Comparison of ENCODE assay signal across 16 mouse cellular contexts in the genomic region with DNA sequence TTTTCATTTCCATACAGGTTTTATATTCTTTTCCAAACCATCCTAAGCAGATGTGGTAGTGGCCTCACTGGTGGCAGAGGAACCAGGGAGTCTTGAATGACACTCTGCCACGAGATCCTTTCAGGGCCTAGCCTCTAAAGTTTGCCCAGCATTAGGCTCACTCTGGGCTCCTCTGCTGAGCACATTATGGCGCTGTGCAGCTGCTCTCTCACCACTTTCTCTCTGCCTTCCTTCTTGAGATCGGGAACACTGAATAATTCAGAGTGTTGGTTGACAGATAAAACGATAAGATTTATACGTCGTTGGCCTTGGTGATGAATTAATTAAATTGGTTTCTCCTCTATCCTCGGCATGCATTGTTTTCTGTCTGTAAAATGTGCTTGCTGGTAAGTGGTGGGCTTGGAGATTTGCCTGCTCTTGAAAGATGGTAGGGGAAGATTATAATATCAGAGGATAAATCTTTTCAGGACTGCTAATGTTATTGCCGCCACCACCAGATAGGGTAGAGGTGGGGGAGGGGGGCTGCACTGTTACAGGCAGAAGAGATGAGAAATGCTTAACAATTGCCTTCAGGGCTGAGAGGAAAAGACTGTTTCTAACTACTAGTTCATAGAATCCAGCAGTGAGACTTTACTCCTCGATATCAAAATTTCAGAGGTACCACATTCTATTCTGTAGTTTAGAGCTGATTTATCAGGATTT.
DNase-seq lines count a peak whose midpoint lies in the region; ATAC-seq lines count a peak whose summit lies in the region.
"Had no signal": no experiment of that assay in that cellular context is flagged by ENCODE, and none has a peak within 500 bp of the region (broad histone marks: within the 10 kb centered on the region; RNA-seq: fewer than 3 reads in every experiment).

No protein-coding gene starts in this region.

- ATAC-seq in cerebellum, adult (ENCODE audit: insufficient number of reproducible peaks, low FRiP score, low TSS enrichment), result no peak
- no peak; the same call in 1 of the 2 replicates for ATAC-seq in neural tube, embryonic 12.5 days (ENCODE audit: low FRiP score, low read depth)
- no peak for ATAC-seq in midbrain, embryonic 14.5 days (ENCODE audit: low FRiP score, low TSS enrichment)

- no peak overlapping the region for H3K4me3 ChIP-seq in neural tube, embryonic 12.5 days
- 0 out of 2 replicates have a peak overlapping the region, but pooled peaks have one; percentile 9 for H3K4me3 ChIP-seq in midbrain, embryonic 14.5 days (replicated peaks; ENCODE audit: low read depth, low read length)

- H3K9me3 ChIP-seq in neural tube, embryonic 12.5 days, result no peaks in the 10 kb centered on the region
- no peaks in the 10 kb centered on the region for H3K9me3 ChIP-seq in midbrain, embryonic 14.5 days (ENCODE audit: control insufficient read depth, low read length)

- peak; percentile 25 to 26 for DNase-seq in cerebellum, postnatal 10 days
- DNase-seq in neural tube, embryonic 10.5 days (ENCODE audit: extremely low spot score, low spot score), result no peak
- peak; percentile 55 for DNase-seq in midbrain, embryonic 14.5 days
- no peak for DNase-seq in layer of hippocampus, adult 9-11 months
- DNase-seq in gastrocnemius, postnatal 14 days, result no peak
- no peak for DNase-seq in frontal cortex, postnatal 10 days (ENCODE audit: low spot score in 2 of 2)
- DNase-seq: adrenal gland, adult 2 months; cerebellum, adult 9-11 months; gastrocnemius, postnatal 25 days; kidney, adult 2 months; kidney, postnatal 36 days; lung, postnatal 14 days; thymus, adult 18-20 months had no signal

- no peaks in the 10 kb centered on the region for H3K36me3 ChIP-seq in neural tube, embryonic 12.5 days
- no peaks in the 10 kb centered on the region for H3K36me3 ChIP-seq in midbrain, embryonic 14.5 days (ENCODE audit: control insufficient read depth, insufficient read depth, low read length)

- intact Hi-C loops in gastrocnemius, postnatal 14 days (cut with DNase I; ENCODE audit: low total_unique reads), result no loop called here

- H3K4me1 ChIP-seq in neural tube, embryonic 12.5 days, result peaks cover 18% of the 10 kb centered on the region; the same call in 1 of the 2 replicates
- peaks cover 34% of the 10 kb centered on the region for H3K4me1 ChIP-seq in midbrain, embryonic 14.5 days (ENCODE audit: control insufficient read depth, insufficient read depth, low read length)

- WGBS in neural tube, embryonic 12.5 days, result 48% methylated on average over 9 of the region's 9 CpGs
- WGBS in midbrain, embryonic 14.5 days, result 30% methylated on average over 9 of the region's 9 CpGs

- H3K9ac ChIP-seq in neural tube, embryonic 12.5 days, result no peak overlapping the region
- H3K9ac ChIP-seq in midbrain, embryonic 14.5 days (replicated peaks; ENCODE audit: low read length), result no peak overlapping the region

- peak overlapping the region; percentile 37 for H3K4me2 ChIP-seq in neural tube, embryonic 12.5 days (replicated peaks)
- H3K4me2 ChIP-seq in midbrain, embryonic 14.5 days (ENCODE audit: low read length), result peak overlapping the region; percentile 91

- no peak overlapping the region for H3K27ac ChIP-seq in neural tube, embryonic 12.5 days
- peak overlapping the region; percentile 37 for H3K27ac ChIP-seq in midbrain, embryonic 14.5 days (replicated peaks; ENCODE audit: low read depth, low read length)

- no peaks in the 10 kb centered on the region for H3K27me3 ChIP-seq in neural tube, embryonic 12.5 days (replicated peaks)
- H3K27me3 ChIP-seq in midbrain, embryonic 14.5 days (ENCODE audit: control insufficient read depth, insufficient read depth, low read length), result 0 out of 2 replicates have a peak, but pooled peaks cover 3% of the 10 kb centered on the region
- H3K27me3 ChIP-seq: CH12.LX had no signal

Comparison
In these comparisons a context has a peak if more than half of its experiments do, and no peak if none do; other contexts are left out.
1. DNase-seq: peak in cerebellum, postnatal 10 days (2 of 2) and midbrain, embryonic 14.5 days (single experiment); none in neural tube, embryonic 10.5 days (single experiment), layer of hippocampus, adult 9-11 months (single experiment), gastrocnemius, postnatal 14 days (single experiment) and frontal cortex, postnatal 10 days (0 of 2).